Mouse (Mus musculus): ENCODE measurements around the gene Ccl5.

DNA sequence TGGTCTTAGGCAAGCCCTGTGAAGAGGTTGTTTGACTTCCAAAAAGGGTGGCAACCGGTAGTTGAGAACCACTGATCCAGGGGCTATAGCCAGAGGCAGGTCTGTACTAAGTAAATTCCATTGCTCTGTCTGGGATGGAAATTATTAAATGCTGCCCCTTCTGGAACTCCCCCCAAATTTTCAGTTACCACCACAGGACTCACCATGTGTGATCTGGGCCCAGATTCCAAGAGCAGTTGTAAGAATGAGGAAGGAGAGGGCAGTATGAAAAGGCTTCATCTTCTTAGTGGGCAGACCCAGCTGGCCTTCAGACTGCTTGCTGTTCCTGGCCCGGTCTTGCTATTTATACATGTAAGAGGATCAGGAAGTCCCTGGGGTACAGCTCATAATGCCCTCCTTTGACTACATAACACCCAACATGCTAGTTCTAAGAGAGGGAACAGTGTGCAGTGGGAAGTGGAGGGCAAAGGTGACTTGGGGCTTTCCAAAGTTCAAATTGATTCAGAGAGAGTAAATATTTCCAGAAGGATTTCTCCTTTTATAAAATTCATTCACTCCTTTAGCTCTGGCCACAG, 48.0 kb upstream of the Ccl5 start, which contains the start of gene Ccl9:
- TF ChIP-seq CTCF (IDR thresholded peaks at IDR 0.05; ENCODE audit: extremely low read depth, insufficient read length, insufficient replicate concordance, low read depth, low read length) (no peak), POLR2A (IDR thresholded peaks at IDR 0.05; ENCODE audit: low read depth, low read length) (no peak)
